Mouse (Mus musculus): ENCODE results near the gene Olfm4. TPM values are rescaled to one million over a fixed set of nuclear protein-coding genes. Genes with fewer than 3 reads are reported as not detected.

The Olfm4 gene
- polyA plus RNA-seq, 1 experiment, result not detected

DNA sequence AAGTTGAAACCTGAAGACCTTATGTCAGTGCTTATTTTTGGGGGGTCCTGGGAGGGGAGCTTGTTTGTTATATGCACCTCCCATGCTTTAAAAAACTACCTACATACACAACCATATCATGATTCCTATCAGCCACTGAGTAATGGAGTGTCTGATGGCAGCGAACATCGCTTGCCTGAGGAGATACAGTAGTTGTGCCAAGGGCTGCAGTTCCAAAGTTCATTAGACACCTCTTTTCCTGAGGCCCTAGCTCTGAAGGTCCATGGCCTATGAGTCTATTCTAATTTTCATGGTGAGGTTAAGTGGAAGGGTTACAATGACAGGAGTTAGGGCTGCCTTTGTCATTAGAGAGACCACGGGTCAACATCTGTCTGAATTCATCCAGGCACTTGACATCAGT lies 26.5 kb downstream of the Olfm4 start:
- 68% methylated on average over 3 of the region's 3 CpGs for WGBS
- DNase-seq, result no peak
- no peaks in the 10 kb centered on the region for H3K4me1 ChIP-seq (ENCODE audit: control insufficient read depth, insufficient read depth, low read length)

GRCm38 (mm10) chr14:80014966-80015365 lies 31.1 kb downstream of the Olfm4 start:
- TF ChIP-seq CTCF (IDR thresholded peaks at IDR 0.05; ENCODE audit: insufficient read depth, low read length), result no peak
- TF ChIP-seq POLR2A (IDR thresholded peaks at IDR 0.05; ENCODE audit: borderline replicate concordance, extremely low read depth, low read depth, low read length), result no peak
- 59% methylated on average over 6 of the region's 6 CpGs for whole genome bisulfite sequencing
- Histone ChIP-seq H3K4me1 (ENCODE audit: control insufficient read depth, insufficient read depth, low read length) (no peaks in the 10 kb centered on the region), H3K4me3 (replicated peaks; ENCODE audit: extremely low read depth, low read depth, low read length) (no peak overlapping the region)
- no peak for DNase-seq

More for the DNA sequence above, 26.5 kb downstream of the Olfm4 start:
- TF ChIP-seq CTCF (IDR thresholded peaks at IDR 0.05; ENCODE audit: insufficient read depth, low read length) (no peak), POLR2A (IDR thresholded peaks at IDR 0.05; ENCODE audit: borderline replicate concordance, extremely low read depth, low read depth, low read length) (no peak)
- H3K4me3 ChIP-seq (replicated peaks; ENCODE audit: extremely low read depth, low read depth, low read length), result no peak overlapping the region

DNA sequence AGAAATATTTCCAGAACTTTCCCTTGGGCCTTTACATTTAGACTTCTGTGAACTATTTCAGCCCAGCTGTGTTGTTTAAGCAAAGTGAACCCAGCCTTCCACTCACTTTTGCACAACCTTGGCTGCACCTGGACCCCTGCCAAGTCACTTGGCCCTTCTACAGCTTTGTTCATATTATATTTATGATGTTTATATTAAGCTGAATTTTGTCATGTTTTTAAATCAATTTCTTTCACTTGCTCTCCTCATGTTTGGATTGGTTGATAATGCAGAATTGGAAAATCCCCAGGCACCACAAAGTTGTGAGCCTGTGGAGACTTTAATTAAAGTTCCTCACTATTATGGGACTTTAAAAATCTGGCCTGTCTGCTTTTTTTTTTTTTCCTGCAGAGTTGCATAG lies 32.2 kb downstream of the Olfm4 start:
- H3K4me3 ChIP-seq (replicated peaks; ENCODE audit: extremely low read depth, low read depth, low read length), result no peak overlapping the region
- no peak for DNase-seq
- TF ChIP-seq POLR2A (IDR thresholded peaks at IDR 0.05; ENCODE audit: borderline replicate concordance, extremely low read depth, low read depth, low read length) (no peak), CTCF (IDR thresholded peaks at IDR 0.05; ENCODE audit: insufficient read depth, low read length) (no peak)
- no peaks in the 10 kb centered on the region for H3K4me1 ChIP-seq (ENCODE audit: control insufficient read depth, insufficient read depth, low read length)

DNA sequence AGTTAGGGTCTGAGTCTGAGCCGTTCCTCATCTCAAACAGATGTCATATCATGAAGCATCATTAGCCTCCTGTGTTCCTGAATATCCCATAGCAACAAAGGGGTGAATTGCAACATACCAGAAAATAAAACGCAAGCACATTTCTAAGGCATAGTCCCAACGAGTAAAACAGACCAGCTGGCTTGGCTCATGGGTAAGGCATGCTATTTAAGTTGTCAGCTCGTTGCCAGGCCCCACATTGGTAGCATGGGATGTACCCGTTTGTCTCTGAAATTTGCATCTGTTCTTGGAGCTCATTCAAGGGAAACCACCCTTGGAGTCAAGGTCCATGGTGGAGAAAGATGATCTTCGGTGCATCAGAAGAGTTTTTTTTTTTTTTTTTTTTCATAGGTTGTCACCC lies 42.2 kb downstream of the Olfm4 start:
- H3K4me3 ChIP-seq (replicated peaks; ENCODE audit: extremely low read depth, low read depth, low read length), result no peak overlapping the region
- 51% methylated on average over 6 of the region's 6 CpGs for WGBS
- no peaks in the 10 kb centered on the region for H3K4me1 ChIP-seq (ENCODE audit: control insufficient read depth, insufficient read depth, low read length)
- DNase-seq, result no peak
- TF ChIP-seq CTCF (IDR thresholded peaks at IDR 0.05; ENCODE audit: insufficient read depth, low read length), result no peak
- no peak for TF ChIP-seq POLR2A (IDR thresholded peaks at IDR 0.05; ENCODE audit: borderline replicate concordance, extremely low read depth, low read depth, low read length)

- TF ChIP-seq CTCF (IDR thresholded peaks at IDR 0.05; ENCODE audit: insufficient read depth, low read length) (no peak), POLR2A (IDR thresholded peaks at IDR 0.05; ENCODE audit: borderline replicate concordance, extremely low read depth, low read depth, low read length) (no peak)
- WGBS, result 70% methylated on average over 3 of the region's 3 CpGs
- Histone ChIP-seq H3K4me3 (replicated peaks; ENCODE audit: extremely low read depth, low read depth, low read length) (no peak overlapping the region), H3K4me1 (ENCODE audit: control insufficient read depth, insufficient read depth, low read length) (no peaks in the 10 kb centered on the region)
- no peak for DNase-seq
Observed at GRCm38 (mm10) chr14:80029297-80030001, 45.6 kb downstream of the Olfm4 start.

GRCm38 (mm10) chr14:80039645-80040272 lies 55.9 kb downstream of the Olfm4 start:
- Histone ChIP-seq H3K4me1 (ENCODE audit: control insufficient read depth, insufficient read depth, low read length) (no peaks in the 10 kb centered on the region), H3K4me3 (replicated peaks; ENCODE audit: extremely low read depth, low read depth, low read length) (no peak overlapping the region)
- DNase-seq, result no peak
- WGBS, result 63% methylated on average over 4 of the region's 4 CpGs
- TF ChIP-seq POLR2A (IDR thresholded peaks at IDR 0.05; ENCODE audit: borderline replicate concordance, extremely low read depth, low read depth, low read length) (no peak), CTCF (IDR thresholded peaks at IDR 0.05; ENCODE audit: insufficient read depth, low read length) (no peak)

DNA sequence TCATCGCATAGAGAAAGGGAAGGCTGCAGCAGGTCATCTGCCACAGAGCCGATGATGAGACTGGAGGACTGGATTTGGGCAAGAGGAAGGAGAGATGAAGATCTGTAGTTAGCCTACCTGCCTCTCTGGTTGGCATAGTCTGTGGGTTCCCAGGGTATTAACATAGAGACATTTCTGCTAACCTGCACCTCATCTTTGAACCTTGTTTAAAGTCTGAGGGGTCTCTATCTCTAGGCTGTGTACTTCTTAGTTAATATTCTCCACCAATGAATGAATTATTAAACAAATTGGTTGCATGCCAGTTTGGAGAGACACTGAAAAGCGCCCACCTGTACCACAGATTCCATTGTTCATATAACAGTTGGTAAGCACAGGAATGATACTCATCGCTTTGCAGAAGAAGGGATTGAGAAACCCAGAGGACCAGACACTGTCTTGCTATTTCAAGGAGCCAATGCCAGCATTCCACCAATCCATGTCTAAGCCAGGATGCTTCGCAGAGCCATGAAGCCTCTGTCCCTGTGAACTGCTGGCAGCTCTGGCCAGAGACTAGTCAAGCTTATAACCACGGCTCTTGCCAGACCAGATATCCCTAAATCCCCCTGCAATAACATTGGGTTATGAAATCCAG lies 62.3 kb downstream of the Olfm4 start:
- 84% methylated on average over 6 of the region's 6 CpGs for WGBS
- H3K4me1 ChIP-seq (ENCODE audit: control insufficient read depth, insufficient read depth, low read length), result no peaks in the 10 kb centered on the region
- no peak overlapping the region for H3K4me3 ChIP-seq (replicated peaks; ENCODE audit: extremely low read depth, low read depth, low read length)
- no peak for DNase-seq
- no peak for TF ChIP-seq POLR2A (IDR thresholded peaks at IDR 0.05; ENCODE audit: borderline replicate concordance, extremely low read depth, low read depth, low read length)
- TF ChIP-seq CTCF (IDR thresholded peaks at IDR 0.05; ENCODE audit: insufficient read depth, low read length), result no peak

DNA sequence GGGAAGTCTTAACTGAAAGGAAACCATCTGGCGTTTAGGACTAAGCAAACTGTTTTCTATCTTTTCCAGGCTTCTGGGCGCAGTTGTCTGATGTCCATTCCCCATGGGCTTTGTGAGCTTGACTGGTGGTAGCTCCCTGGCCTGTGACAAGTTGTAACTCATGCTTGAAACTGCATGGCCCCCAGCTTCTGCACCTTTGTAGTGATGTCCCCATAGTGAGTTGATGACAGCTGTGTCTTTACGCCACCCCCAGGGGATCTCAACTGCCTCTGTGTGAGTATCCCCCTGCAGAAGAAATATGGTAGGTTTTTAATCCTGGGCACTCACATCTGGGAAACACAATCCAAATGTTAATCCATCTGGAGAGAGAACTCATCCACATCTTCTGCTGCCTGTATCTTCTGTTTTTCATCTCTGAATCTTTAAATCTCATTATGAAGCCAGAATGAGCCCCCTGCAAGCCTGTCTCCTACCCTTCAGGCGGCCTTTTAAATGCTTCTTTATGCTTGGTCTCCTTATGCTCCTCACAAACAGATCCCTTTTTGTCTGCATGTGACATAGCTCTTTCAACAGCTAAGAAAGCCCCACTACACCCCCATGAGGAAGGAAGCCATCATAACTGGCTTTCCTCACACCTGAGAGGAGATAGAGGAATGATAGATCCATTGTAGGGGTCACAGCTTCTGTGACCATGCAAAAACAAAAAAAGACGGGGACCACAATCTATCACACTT lies 63.7 kb downstream of the Olfm4 start:
- Histone ChIP-seq H3K4me3 (replicated peaks; ENCODE audit: extremely low read depth, low read depth, low read length) (no peak overlapping the region), H3K4me1 (ENCODE audit: control insufficient read depth, insufficient read depth, low read length) (no peaks in the 10 kb centered on the region)
- 49% methylated on average over 5 of the region's 5 CpGs for WGBS
- TF ChIP-seq CTCF (IDR thresholded peaks at IDR 0.05; ENCODE audit: insufficient read depth, low read length), result no peak
- TF ChIP-seq POLR2A (IDR thresholded peaks at IDR 0.05; ENCODE audit: borderline replicate concordance, extremely low read depth, low read depth, low read length), result no peak
- no peak for DNase-seq

DNA sequence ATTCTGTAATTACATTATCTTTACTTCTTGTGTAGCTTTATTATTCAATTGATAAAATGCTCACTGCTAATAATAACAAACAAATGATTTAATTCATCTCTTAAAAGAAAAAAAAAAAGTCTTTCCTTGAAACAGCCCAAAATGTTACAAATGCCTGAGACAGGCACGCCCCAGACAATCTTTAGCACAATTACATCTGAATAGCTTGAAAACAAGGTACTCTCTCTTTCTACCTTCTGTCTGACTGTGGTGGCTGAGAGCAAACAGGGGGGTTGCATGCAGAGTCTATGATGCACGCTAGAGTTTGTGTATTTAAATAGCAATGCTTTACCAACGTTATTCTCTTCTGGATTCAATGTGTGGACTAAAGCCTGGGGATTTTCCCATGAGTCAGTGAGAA lies 71.8 kb downstream of the Olfm4 start:
- no peaks in the 10 kb centered on the region for H3K4me1 ChIP-seq (ENCODE audit: control insufficient read depth, insufficient read depth, low read length)
- no peak overlapping the region for H3K4me3 ChIP-seq (replicated peaks; ENCODE audit: extremely low read depth, low read depth, low read length)
- no peak for DNase-seq
- no peak for TF ChIP-seq POLR2A (IDR thresholded peaks at IDR 0.05; ENCODE audit: borderline replicate concordance, extremely low read depth, low read depth, low read length)
- no peak for TF ChIP-seq CTCF (IDR thresholded peaks at IDR 0.05; ENCODE audit: insufficient read depth, low read length)
- 60% methylated on average over 3 of the region's 3 CpGs for WGBS

All from lung, adult 2 months (tissue).